Mouse (Mus musculus) adipocyte (in vitro differentiated cells): ENCODE results near the gene Mid1.

Experiments
- DNase-seq: peaks from one replicate; pipeline ENCODE4 v3.0.0-alpha.2; 2016; ENCODE audit warnings: low spot score

The Mid1 gene

GRCm38 (mm10) chrX:169813673-169814072, 128.7 kb downstream of the Mid1 start:
- DNase-seq = no peak

DNA sequence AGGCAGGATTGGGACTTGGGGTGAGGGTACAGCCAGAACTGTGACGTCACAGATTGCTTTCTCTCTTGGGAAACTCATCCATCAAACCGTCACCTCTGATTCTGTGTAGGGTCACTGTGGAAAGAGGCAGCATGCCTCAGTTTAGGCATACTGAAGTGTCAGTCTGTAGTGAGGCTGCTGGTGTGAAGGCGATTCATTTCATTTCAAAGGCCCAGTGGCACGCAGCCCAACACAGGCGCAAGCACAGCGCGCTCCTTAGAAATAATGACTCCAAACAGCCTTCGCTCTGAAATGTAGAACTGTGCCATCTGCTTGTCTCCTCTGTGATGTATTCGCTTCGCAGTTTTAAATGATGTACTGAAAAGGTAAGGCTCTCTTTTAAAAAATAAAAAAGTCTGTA, 141.9 kb downstream of the Mid1 start:
- DNase-seq = no peak

DNA sequence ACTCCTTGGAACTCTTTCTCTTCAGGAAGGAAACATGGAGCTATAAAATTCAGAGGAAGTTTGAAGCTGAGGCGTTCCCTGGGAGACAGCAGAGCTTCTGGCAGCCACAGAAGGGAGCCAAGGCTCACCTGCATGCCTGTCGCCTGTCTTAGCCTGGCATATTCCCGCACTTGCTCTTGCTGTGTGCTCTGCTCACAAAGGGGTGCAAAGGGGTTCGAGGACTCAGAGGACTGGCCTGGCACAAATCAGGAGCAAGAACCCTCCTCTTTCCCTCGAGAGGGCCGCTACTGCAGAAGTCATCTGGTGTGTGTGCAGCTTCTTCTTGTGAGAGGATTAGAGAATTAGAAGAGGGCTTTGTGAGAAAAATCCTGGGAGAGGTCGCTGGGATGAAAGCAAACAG, 142.7 kb downstream of the Mid1 start:
- DNase-seq = no peak

GRCm38 (mm10) chrX:169828136-169828535, 143.1 kb downstream of the Mid1 start:
- DNase-seq = no peak

DNA sequence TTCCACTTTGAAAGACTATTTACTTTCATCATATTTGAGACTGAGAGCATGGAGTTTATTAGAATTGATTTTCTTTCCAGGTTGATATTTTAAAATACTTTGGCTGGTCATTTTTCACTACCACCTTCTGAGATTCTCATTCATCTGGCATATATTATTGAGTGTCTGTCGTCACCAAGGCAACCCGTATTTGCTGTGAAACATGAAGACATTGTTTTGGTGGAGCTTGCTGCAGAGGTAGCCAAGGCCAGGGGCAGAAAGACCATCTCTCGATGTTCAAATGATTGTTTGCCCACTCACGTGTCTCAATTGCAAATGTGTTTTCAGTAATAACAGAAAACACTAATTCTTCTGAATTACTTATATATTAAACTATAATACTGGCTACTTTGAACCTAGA, 145.1 kb downstream of the Mid1 start:
- DNase-seq = no peak

- DNase-seq = no peak
Measured at GRCm38 (mm10) chrX:169837947-169838649, 153.1 kb downstream of the Mid1 start.

- DNase-seq = no peak
Measured at GRCm38 (mm10) chrX:169838650-169838971, 153.6 kb downstream of the Mid1 start.

- peak; percentile 6 for DNase-seq
Measured at GRCm38 (mm10) chrX:169843267-169843666, 158.3 kb downstream of the Mid1 start.

DNA sequence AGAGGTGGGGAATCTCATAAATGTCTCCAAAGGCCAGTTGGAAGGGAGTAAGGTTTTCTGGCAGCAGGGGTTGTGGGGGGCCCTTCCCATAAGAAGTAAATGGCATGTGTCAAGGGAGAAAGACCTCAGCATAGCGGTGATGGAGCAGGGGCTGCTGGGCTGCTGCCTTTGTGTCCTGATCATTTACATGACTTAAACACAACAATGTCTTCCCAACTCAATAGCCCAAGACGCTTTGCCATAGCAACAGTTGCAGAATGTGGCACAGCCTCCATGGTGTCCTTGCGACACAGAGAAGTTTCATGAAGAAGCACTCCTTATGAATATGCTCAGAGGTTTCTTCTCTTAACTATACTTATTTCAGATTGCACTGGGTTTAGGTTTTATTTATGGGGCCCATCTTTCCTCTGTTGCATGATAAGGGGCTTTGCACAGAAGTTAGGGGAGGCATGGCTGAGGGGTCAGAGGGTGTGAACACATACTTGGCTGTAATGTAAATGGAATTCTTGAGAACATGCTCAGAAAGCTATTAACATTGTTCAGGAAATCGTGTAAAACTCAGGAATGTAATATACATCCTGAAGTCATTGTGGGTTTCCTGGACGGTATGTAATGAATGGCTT, 159.3 kb downstream of the Mid1 start:
- DNase-seq = no peak

DNA sequence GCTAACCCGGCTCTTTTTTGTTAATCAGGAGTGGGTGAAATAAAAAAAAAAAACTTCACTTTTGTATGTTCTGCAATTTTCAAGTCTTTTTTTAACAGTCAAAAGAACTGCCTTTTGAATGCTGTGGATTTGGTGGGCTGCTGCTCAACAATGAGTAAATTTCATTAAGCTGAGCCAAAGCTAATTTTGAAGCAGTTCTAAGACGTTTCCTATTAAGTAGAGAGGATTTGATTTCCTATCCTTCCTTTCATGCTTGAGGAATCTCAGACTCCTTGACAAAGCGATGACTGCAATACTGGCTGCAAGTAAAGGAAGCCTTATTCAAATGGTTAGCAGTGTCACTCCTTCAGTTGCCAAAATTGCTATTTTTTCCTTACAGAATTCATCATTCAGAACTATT, 161.2 kb downstream of the Mid1 start:
- no peak for DNase-seq

- no peak for DNase-seq
Measured at GRCm38 (mm10) chrX:169861194-169861720, 176.3 kb downstream of the Mid1 start.

- no peak for DNase-seq
Measured at GRCm38 (mm10) chrX:169862440-169862839, 177.4 kb downstream of the Mid1 start.

DNA sequence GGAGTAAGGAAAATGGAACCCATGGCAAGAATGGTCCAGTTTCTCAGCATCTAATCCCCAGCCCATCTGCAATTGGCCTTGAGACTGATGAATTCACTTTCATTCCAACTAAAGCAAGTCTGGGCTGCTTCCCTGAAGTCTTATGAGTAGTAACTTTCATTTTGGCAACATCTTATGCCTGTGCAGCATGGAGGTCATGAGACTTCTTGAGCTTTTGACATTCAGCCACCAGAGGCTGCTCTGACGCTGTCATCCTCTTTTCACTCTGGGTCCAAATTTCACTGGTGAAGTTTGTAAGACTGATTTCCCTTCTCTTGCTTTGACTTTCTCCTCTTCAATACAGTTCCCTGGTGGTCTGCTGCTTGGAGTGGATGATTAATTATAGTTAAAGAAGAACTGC, 177.8 kb downstream of the Mid1 start:
- peak; percentile 83 for DNase-seq

- DNase-seq = peak; percentile 41
Measured at GRCm38 (mm10) chrX:169863841-169864240, 178.8 kb downstream of the Mid1 start.

DNA sequence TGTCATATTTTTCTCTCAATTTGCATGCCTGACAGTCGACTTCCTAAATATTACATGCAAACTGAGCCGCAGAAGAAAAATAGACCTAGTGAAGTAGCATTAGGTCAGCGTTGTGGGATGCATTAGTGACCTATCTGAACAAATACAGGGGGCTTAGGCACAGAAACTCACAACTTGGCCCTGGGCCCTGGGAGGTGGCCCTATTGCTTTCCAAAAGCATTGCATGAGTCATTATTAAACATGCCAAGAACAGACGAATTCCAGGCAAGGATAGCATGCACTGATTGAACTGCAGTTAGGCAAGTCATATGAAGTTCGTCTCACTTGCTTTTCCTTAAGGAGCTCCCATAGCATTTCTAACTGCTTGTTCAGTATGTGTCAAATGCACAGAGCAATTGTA, 183.2 kb downstream of the Mid1 start:
- no peak for DNase-seq

DNA sequence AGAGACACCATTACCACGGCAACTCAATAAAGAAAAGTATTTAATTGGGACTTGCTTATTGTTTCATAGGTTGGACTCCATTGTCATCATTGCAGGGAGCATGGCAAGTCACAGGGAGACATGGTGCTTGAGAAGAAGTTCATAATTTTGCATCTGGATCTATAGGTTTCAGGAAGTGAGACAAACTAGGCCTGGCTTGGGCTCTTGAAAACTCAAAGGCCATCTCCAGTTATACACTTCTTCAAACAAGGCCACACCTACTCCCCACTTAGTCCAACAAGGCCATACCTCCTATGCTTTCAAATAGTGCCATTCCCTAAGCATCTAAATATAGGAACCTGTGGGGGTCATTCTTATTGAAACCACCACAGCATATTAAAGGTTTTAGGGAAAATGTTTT, 189.5 kb downstream of the Mid1 start:
- DNase-seq = no peak

- DNase-seq = peak; percentile 80
Measured at GRCm38 (mm10) chrX:169879481-169880362, 194.7 kb downstream of the Mid1 start.

DNA sequence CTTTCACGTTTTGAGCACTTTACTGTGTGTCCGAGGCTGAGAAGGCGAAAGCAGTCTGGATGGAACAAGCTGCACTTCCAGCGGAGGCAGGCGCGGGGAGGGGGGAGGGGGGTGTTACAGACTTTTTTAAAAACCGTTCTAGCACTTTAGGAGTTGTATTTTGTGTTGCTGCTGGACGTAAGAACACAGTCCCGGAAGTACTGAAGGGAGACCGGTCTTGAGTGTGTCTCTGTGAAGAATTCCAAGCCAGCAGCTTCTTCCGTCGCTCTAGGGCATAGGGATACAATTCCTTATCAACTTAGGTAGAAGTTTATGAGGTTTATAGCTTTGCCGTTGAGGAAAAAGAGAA, 195.3 kb downstream of the Mid1 start:
- peak; percentile 55 for DNase-seq

GRCm38 (mm10) chrX:169880826-169881225, 195.8 kb downstream of the Mid1 start:
- peak; percentile 31 for DNase-seq

DNA sequence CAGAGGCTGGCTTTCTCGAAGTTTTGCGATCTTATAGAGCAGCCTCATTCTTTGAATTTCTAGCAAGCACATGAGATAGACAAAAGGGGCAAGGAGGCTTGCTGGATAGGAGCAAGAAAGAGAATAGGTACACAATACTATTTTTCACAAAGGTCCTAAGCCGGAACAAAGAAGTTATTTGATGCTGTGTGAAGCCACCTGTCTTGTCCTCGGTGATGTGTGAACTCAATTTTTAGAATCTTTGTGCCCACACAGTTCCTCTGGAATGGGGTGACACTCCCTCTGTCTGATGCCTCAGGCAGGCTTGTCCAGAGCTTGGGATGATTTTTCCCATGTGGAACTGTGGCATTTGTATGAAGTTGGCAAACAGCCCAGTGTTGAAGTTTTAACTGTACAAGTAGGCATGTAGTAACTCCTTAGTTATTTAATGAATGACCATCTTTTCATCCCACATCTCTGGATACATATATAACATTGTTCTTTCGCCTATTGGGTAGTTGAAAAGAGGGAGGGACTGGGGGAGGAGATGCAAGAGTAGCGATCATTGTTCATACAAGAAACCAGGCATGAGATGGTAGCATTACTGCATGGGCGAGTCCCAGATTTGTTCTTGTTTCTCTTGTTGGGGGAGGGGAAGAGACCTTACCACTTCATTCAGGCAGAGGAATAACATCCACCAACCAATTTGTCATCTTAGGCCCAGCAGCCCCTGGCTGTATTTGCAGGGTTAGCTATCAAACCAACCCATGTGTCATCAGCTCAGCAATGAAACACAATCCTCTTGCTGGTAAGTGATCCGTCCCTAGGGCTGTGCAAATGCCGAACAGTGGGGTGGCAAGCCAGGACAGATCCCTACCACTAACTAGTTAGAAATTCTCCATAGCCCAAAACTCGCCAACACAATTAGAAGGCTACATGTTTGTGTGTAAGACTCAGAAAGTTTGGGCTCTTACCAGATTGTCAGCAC, 196.5 kb downstream of the Mid1 start:
- DNase-seq = peak; percentile 50

GRCm38 (mm10) chrX:169882220-169882609, 197.2 kb downstream of the Mid1 start:
- no peak for DNase-seq
